ENCODE assay signal across 18 mouse cellular contexts in the genomic region with DNA sequence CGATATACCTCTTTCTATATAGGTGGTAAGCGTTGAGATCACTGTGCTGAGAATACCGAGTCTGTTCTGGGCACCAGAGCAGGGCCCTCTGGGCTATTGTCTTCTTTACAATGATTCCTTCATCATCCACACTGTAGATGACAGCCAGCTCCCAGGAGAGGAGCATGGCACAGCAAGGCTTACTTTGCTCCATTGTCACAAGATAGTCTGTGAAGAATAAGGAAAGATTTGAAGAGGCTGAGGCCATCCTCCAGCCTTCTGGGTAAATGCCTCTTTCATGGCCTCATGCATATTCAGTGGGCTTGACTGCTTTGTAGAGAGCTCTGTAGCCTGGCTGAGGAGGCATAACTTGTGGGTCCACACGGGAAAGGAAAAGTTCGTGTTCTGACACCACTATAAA.
DNase-seq lines count a peak whose midpoint lies in the region; ATAC-seq and TF ChIP-seq lines count a peak whose summit lies in the region.
"Had no signal": no experiment of that assay in that cellular context is flagged by ENCODE, and none has a peak within 500 bp of the region (broad histone marks: within the 10 kb centered on the region; RNA-seq: fewer than 3 reads in every experiment).

No protein-coding gene starts in this region.

- no peaks in the 10 kb centered on the region for H3K36me3 ChIP-seq in hindbrain, embryonic 10.5 days
- no peaks in the 10 kb centered on the region for H3K36me3 ChIP-seq in hindbrain, postnatal 0 days (ENCODE audit: insufficient read depth, low read length)
- H3K36me3 ChIP-seq in neural tube, embryonic 12.5 days, result no peaks in the 10 kb centered on the region
- no peaks in the 10 kb centered on the region for H3K36me3 ChIP-seq in neural tube, embryonic 15.5 days
- no peaks in the 10 kb centered on the region for H3K36me3 ChIP-seq in hindbrain, embryonic 16.5 days (ENCODE audit: control insufficient read depth, insufficient read depth, low read length)
- H3K36me3 ChIP-seq in lung, postnatal 0 days (ENCODE audit: insufficient read depth, low read length), result no peaks in the 10 kb centered on the region
- H3K36me3 ChIP-seq: embryonic facial prominence, embryonic 10.5 days; heart, embryonic 12.5 days; liver, embryonic 12.5 days; neural tube, embryonic 13.5 days had no signal

- H3K4me3 ChIP-seq in hindbrain, embryonic 10.5 days, result no peak overlapping the region
- H3K4me3 ChIP-seq in hindbrain, postnatal 0 days (ENCODE audit: low read length), result no peak overlapping the region
- no peak overlapping the region for H3K4me3 ChIP-seq in neural tube, embryonic 12.5 days
- H3K4me3 ChIP-seq in neural tube, embryonic 15.5 days (replicated peaks), result no peak overlapping the region
- no peak overlapping the region for H3K4me3 ChIP-seq in hindbrain, embryonic 16.5 days (ENCODE audit: low read length)
- no peak overlapping the region for H3K4me3 ChIP-seq in lung, postnatal 0 days (ENCODE audit: low read depth, low read length)
- H3K4me3 ChIP-seq: embryonic facial prominence, embryonic 10.5 days; gastrocnemius, adult 2 months; heart, embryonic 12.5 days; liver, embryonic 12.5 days; neural tube, embryonic 13.5 days had no signal

- no peak overlapping the region for H3K4me2 ChIP-seq in hindbrain, postnatal 0 days (ENCODE audit: low read depth, low read length)
- no peak overlapping the region for H3K4me2 ChIP-seq in neural tube, embryonic 12.5 days (replicated peaks)
- no peak overlapping the region for H3K4me2 ChIP-seq in neural tube, embryonic 15.5 days
- H3K4me2 ChIP-seq in hindbrain, embryonic 16.5 days (ENCODE audit: low read length), result no peak overlapping the region
- H3K4me2 ChIP-seq in lung, postnatal 0 days (replicated peaks; ENCODE audit: low read depth, low read length), result no peak overlapping the region
- H3K4me2 ChIP-seq: heart, embryonic 12.5 days; liver, embryonic 12.5 days; lung, embryonic 14.5 days; neural tube, embryonic 13.5 days had no signal

- no peak for DNase-seq in hindbrain, embryonic 10.5 days (ENCODE audit: low spot score)
- DNase-seq in hindbrain, postnatal 0 days (ENCODE audit: low spot score), result no peak
- no peak for DNase-seq in ovary, postnatal 36 days (ENCODE audit: low spot score)
- no peak for DNase-seq in lung, postnatal 0 days (ENCODE audit: low spot score)
- DNase-seq: cerebellum, adult 9-10 months; gastrocnemius, adult 2 months; heart, postnatal 14 days; kidney, postnatal 4 days; lung, embryonic 14.5 days; right cerebral cortex, postnatal 25 days had no signal

- no peak for TF ChIP-seq CTCF in hindbrain, postnatal 0 days (IDR thresholded peaks at IDR 0.05; ENCODE audit: low read depth)
- no peak for TF ChIP-seq CTCF in lung, postnatal 0 days (IDR thresholded peaks at IDR 0.05)

- WGBS in hindbrain, embryonic 10.5 days, result 45% methylated on average over 5 of the region's 5 CpGs
- WGBS in hindbrain, postnatal 0 days, result 24% methylated on average over 5 of the region's 5 CpGs
- 35% methylated on average over 5 of the region's 5 CpGs for WGBS in neural tube, embryonic 12.5 days
- 31% methylated on average over 5 of the region's 5 CpGs for WGBS in neural tube, embryonic 15.5 days
- 14% methylated on average over 5 of the region's 5 CpGs for WGBS in hindbrain, embryonic 16.5 days
- WGBS in lung, postnatal 0 days, result 68% methylated on average over 5 of the region's 5 CpGs

- H3K4me1 ChIP-seq in hindbrain, embryonic 10.5 days (replicated peaks), result peaks cover 40% of the 10 kb centered on the region
- 0 out of 2 replicates have a peak, but pooled peaks cover 3% of the 10 kb centered on the region for H3K4me1 ChIP-seq in hindbrain, postnatal 0 days (ENCODE audit: insufficient read depth, low read length)
- peaks cover 3% of the 10 kb centered on the region for H3K4me1 ChIP-seq in neural tube, embryonic 12.5 days
- no peaks in the 10 kb centered on the region for H3K4me1 ChIP-seq in neural tube, embryonic 15.5 days
- H3K4me1 ChIP-seq in hindbrain, embryonic 16.5 days (ENCODE audit: control insufficient read depth, insufficient read depth, low read depth, low read length), result no peaks in the 10 kb centered on the region
- peaks cover 13% of the 10 kb centered on the region; the same call in 1 of the 2 replicates for H3K4me1 ChIP-seq in lung, postnatal 0 days (ENCODE audit: insufficient read depth, low read depth, low read length)
- H3K4me1 ChIP-seq: heart, embryonic 12.5 days had no signal

- ATAC-seq in hindbrain, postnatal 0 days, result no peak
- peak; percentile 48; the same call in 1 of the 2 replicates for ATAC-seq in neural tube, embryonic 12.5 days (ENCODE audit: low FRiP score, low read depth)
- ATAC-seq in neural tube, embryonic 15.5 days (ENCODE audit: low FRiP score), result no peak
- peak; percentile 37; the same call in 1 of the 2 replicates for ATAC-seq in hindbrain, embryonic 16.5 days
- no peak for ATAC-seq in lung, postnatal 0 days

- H3K9ac ChIP-seq in hindbrain, postnatal 0 days (replicated peaks; ENCODE audit: low read length), result no peak overlapping the region
- no peak overlapping the region for H3K9ac ChIP-seq in neural tube, embryonic 12.5 days
- H3K9ac ChIP-seq in neural tube, embryonic 15.5 days (replicated peaks), result no peak overlapping the region
- H3K9ac ChIP-seq in hindbrain, embryonic 16.5 days (ENCODE audit: low read depth, low read length), result no peak overlapping the region
- H3K9ac ChIP-seq in lung, postnatal 0 days (replicated peaks; ENCODE audit: low read depth), result no peak overlapping the region
- H3K9ac ChIP-seq: heart, embryonic 12.5 days; liver, embryonic 12.5 days; lung, embryonic 14.5 days; neural tube, embryonic 13.5 days had no signal

- peaks cover 3% of the 10 kb centered on the region; the same call in 1 of the 2 replicates for H3K27me3 ChIP-seq in hindbrain, embryonic 10.5 days (ENCODE audit: insufficient read depth, poor library complexity, severe bottlenecking)
- H3K27me3 ChIP-seq in hindbrain, postnatal 0 days (ENCODE audit: insufficient read depth, low read length), result no peaks in the 10 kb centered on the region
- no peaks in the 10 kb centered on the region for H3K27me3 ChIP-seq in neural tube, embryonic 12.5 days (replicated peaks)
- H3K27me3 ChIP-seq in neural tube, embryonic 15.5 days (replicated peaks), result no peaks in the 10 kb centered on the region
- no peaks in the 10 kb centered on the region for H3K27me3 ChIP-seq in hindbrain, embryonic 16.5 days (replicated peaks; ENCODE audit: control insufficient read depth, insufficient read depth, low read length)
- no peaks in the 10 kb centered on the region for H3K27me3 ChIP-seq in lung, postnatal 0 days (replicated peaks; ENCODE audit: insufficient read depth, low read length)
- H3K27me3 ChIP-seq: heart, embryonic 12.5 days; liver, embryonic 12.5 days; neural tube, embryonic 13.5 days had no signal

- no peak for TF ChIP-seq EP300 in lung, postnatal 0 days (IDR thresholded peaks at IDR 0.05)

- no peaks in the 10 kb centered on the region for H3K9me3 ChIP-seq in hindbrain, embryonic 10.5 days
- no peaks in the 10 kb centered on the region for H3K9me3 ChIP-seq in hindbrain, postnatal 0 days (ENCODE audit: low read length)
- H3K9me3 ChIP-seq in neural tube, embryonic 12.5 days, result no peaks in the 10 kb centered on the region
- no peaks in the 10 kb centered on the region for H3K9me3 ChIP-seq in neural tube, embryonic 15.5 days (replicated peaks)
- H3K9me3 ChIP-seq in hindbrain, embryonic 16.5 days (ENCODE audit: control insufficient read depth, low read length), result no peaks in the 10 kb centered on the region
- H3K9me3 ChIP-seq in lung, postnatal 0 days (ENCODE audit: low read length), result no peaks in the 10 kb centered on the region
- H3K9me3 ChIP-seq: embryonic facial prominence, embryonic 10.5 days; heart, embryonic 12.5 days; liver, embryonic 12.5 days; neural tube, embryonic 13.5 days had no signal

- H3K27ac ChIP-seq in hindbrain, embryonic 10.5 days, result peak overlapping the region; percentile 73
- H3K27ac ChIP-seq in hindbrain, postnatal 0 days, result no peak overlapping the region
- H3K27ac ChIP-seq in neural tube, embryonic 12.5 days, result no peak overlapping the region
- H3K27ac ChIP-seq in neural tube, embryonic 15.5 days (replicated peaks), result no peak overlapping the region
- no peak overlapping the region for H3K27ac ChIP-seq in hindbrain, embryonic 16.5 days (ENCODE audit: low read depth, low read length)
- no peak overlapping the region for H3K27ac ChIP-seq in lung, postnatal 0 days (ENCODE audit: low read length)
- H3K27ac ChIP-seq: macrophage; neural tube, embryonic 13.5 days had no signal

Comparison
In these comparisons a context has a peak if more than half of its experiments do, and no peak if none do; other contexts are left out.
1. ATAC-seq: peak in neural tube, embryonic 12.5 days (single experiment) and hindbrain, embryonic 16.5 days (single experiment); none in hindbrain, postnatal 0 days (single experiment), neural tube, embryonic 15.5 days (single experiment) and lung, postnatal 0 days (single experiment).